Comparison of ENCODE assay signal across 14 mouse cellular contexts in the genomic region with DNA sequence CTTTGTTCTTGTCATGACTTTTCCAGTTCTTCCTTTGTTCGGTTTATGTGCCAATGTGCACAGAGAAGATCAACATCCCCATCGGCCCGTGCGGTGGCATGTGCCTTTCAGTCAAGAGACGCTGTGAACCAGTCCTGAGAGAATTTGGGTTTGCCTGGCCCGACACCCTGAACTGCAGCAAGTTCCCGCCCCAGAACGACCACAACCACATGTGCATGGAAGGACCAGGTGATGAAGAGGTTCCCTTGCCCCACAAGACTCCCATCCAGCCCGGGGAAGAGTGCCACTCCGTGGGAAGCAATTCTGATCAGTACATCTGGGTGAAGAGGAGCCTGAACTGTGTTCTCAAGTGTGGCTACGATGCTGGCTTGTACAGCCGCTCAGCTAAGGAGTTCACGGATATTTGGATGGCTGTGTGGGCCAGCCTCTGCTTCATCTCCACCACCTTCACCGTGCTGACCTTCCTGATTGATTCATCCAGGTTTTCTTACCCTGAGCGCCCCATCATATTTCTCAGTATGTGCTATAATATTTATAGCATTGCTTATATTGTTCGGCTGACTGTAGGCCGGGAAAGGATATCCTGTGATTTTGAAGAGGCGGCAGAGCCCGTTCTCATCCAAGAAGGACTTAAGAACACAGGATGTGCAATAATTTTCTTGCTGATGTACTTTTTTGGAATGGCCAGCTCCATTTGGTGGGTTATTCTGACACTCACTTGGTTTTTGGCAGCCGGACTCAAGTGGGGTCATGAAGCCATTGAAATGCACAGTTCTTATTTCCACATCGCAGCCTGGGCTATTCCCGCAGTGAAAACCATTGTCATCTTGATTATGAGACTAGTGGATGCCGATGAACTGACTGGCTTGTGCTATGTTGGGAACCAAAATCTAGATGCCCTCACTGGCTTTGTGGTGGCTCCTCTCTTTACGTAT. TPM values are rescaled to one million over a fixed set of nuclear protein-coding genes. Genes with fewer than 3 reads are reported as not detected.
DNase-seq lines count a peak whose midpoint lies in the region; ATAC-seq and TF ChIP-seq lines count a peak whose summit lies in the region.
"Had no signal": no experiment of that assay in that cellular context is flagged by ENCODE, and none has a peak within 500 bp of the region (broad histone marks: within the 10 kb centered on the region; RNA-seq: fewer than 3 reads in every experiment).

No protein-coding gene starts in this region.

- H3K27ac ChIP-seq in heart, adult 2 months, result peak overlapping the region; percentile 98
- H3K27ac ChIP-seq in neural tube, embryonic 12.5 days, result no peak overlapping the region
- peak overlapping the region; percentile 56 for H3K27ac ChIP-seq in stomach, postnatal 0 days (replicated peaks)
- no peak overlapping the region for H3K27ac ChIP-seq in forebrain, embryonic 16.5 days (ENCODE audit: low read length)
- H3K27ac ChIP-seq: hindbrain, embryonic 15.5 days had no signal

- ATAC-seq in neural tube, embryonic 12.5 days (ENCODE audit: low FRiP score, low read depth), result no peak
- ATAC-seq in stomach, postnatal 0 days (ENCODE audit: low FRiP score, low TSS enrichment), result no peak
- no peak for ATAC-seq in forebrain, embryonic 16.5 days

- peaks cover 15% of the 10 kb centered on the region for H3K4me1 ChIP-seq in heart, adult 2 months (ENCODE audit: control insufficient read depth, insufficient read depth, low read length)
- peaks cover 4% of the 10 kb centered on the region; the same call in 1 of the 2 replicates for H3K4me1 ChIP-seq in neural tube, embryonic 12.5 days
- peaks cover 9% of the 10 kb centered on the region for H3K4me1 ChIP-seq in stomach, postnatal 0 days (replicated peaks; ENCODE audit: control insufficient read depth, insufficient read depth)
- peaks cover 10% of the 10 kb centered on the region for H3K4me1 ChIP-seq in forebrain, embryonic 16.5 days (replicated peaks; ENCODE audit: control insufficient read depth, insufficient read depth, low read length)

- peak overlapping the region; percentile 89 for H3K4me3 ChIP-seq in heart, adult 2 months
- no peak overlapping the region for H3K4me3 ChIP-seq in neural tube, embryonic 12.5 days
- H3K4me3 ChIP-seq in stomach, postnatal 0 days (ENCODE audit: low read depth, low read length), result peak overlapping the region; percentile 11
- no peak overlapping the region for H3K4me3 ChIP-seq in forebrain, embryonic 16.5 days (replicated peaks; ENCODE audit: low read length)
- H3K4me3 ChIP-seq: hindbrain, embryonic 15.5 days; myocyte had no signal

- intact Hi-C loops in heart, adult 2 months (cut with DNase I), result loop anchor here (5.0 kb wide), 1 partner anchor 140 kb away; no protein-coding TSS in a partner anchor
- intact Hi-C loops in heart, postnatal 10 days (cut with DNase I), result no loop called here

- no peaks in the 10 kb centered on the region for H3K27me3 ChIP-seq in heart, adult 2 months (ENCODE audit: control insufficient read depth, insufficient read depth, low read length)
- peaks cover 3% of the 10 kb centered on the region; the same call in 1 of the 2 replicates for H3K27me3 ChIP-seq in neural tube, embryonic 12.5 days (replicated peaks)
- no peaks in the 10 kb centered on the region for H3K27me3 ChIP-seq in stomach, postnatal 0 days (ENCODE audit: control insufficient read depth, insufficient read depth, low read length)
- no peaks in the 10 kb centered on the region; the same call in 1 of the 2 replicates for H3K27me3 ChIP-seq in forebrain, embryonic 16.5 days (replicated peaks; ENCODE audit: control insufficient read depth, insufficient read depth, low read length)

- DNase-seq in heart, adult 2 months, result peak in 1 of 2 experiments; percentile 51
- DNase-seq in heart, postnatal 10 days, result no peak
- DNase-seq in neural tube, embryonic 10.5 days (ENCODE audit: extremely low spot score, low spot score), result no peak
- DNase-seq in kidney, postnatal 25 days, result peak; percentile 34 to 56
- no peak for DNase-seq in stomach, postnatal 0 days (ENCODE audit: low spot score)
- DNase-seq in natural killer cell, adult 2 months (ENCODE audit: low spot score in 2 of 2), result no peak
- DNase-seq: adrenal gland, postnatal 10 days; cerebellum, adult 11-12 months; layer of hippocampus, postnatal 36 days; right cerebral cortex, adult 18-20 months had no signal

- 0 out of 2 replicates have a peak overlapping the region, but pooled peaks have one; percentile 2 for H3K4me2 ChIP-seq in neural tube, embryonic 12.5 days (replicated peaks)
- peak overlapping the region; percentile 42 for H3K4me2 ChIP-seq in stomach, postnatal 0 days (replicated peaks; ENCODE audit: low read depth)
- no peak overlapping the region for H3K4me2 ChIP-seq in forebrain, embryonic 16.5 days (ENCODE audit: low read length)
- H3K4me2 ChIP-seq: hindbrain, embryonic 15.5 days had no signal

- 49% methylated on average over 24 of the region's 24 CpGs for whole genome bisulfite sequencing in heart, adult 2 months
- WGBS in neural tube, embryonic 12.5 days, result 93% methylated on average over 24 of the region's 24 CpGs
- WGBS in stomach, postnatal 0 days, result 70% methylated on average over 24 of the region's 24 CpGs
- WGBS in forebrain, embryonic 16.5 days, result 94% methylated on average over 24 of the region's 24 CpGs

- peak overlapping the region; percentile 19 for H3K9ac ChIP-seq in heart, adult 2 months (ENCODE audit: low read depth, low read length)
- no peak overlapping the region for H3K9ac ChIP-seq in neural tube, embryonic 12.5 days
- no peak overlapping the region for H3K9ac ChIP-seq in stomach, postnatal 0 days (ENCODE audit: low read length)
- no peak overlapping the region for H3K9ac ChIP-seq in forebrain, embryonic 16.5 days (replicated peaks; ENCODE audit: low read depth, low read length)
- H3K9ac ChIP-seq: hindbrain, embryonic 15.5 days had no signal

- TF ChIP-seq CTCF in heart, adult 2 months (IDR thresholded peaks at IDR 0.05), result no peak
- TF ChIP-seq CTCF in stomach, postnatal 0 days (IDR thresholded peaks at IDR 0.05; ENCODE audit: low read depth), result no peak

- TF ChIP-seq POLR2A in heart, adult 2 months (IDR thresholded peaks at IDR 0.05; ENCODE audit: insufficient read depth, low read depth, low read length), result peak; percentile 18; the same call in 1 of the 2 replicates

- H3K9me3 ChIP-seq in neural tube, embryonic 12.5 days, result no peaks in the 10 kb centered on the region
- no peaks in the 10 kb centered on the region for H3K9me3 ChIP-seq in stomach, postnatal 0 days (ENCODE audit: control insufficient read depth, low read length)
- no peaks in the 10 kb centered on the region for H3K9me3 ChIP-seq in forebrain, embryonic 16.5 days (ENCODE audit: control insufficient read depth, low read length)
- H3K9me3 ChIP-seq: hindbrain, embryonic 15.5 days had no signal

- TF ChIP-seq EP300 in heart, adult 2 months (IDR thresholded peaks at IDR 0.05; ENCODE audit: insufficient read depth, low read depth, low read length), result 0 out of 2 replicates have a peak, but pooled peaks have one; percentile 7
- TF ChIP-seq EP300 in stomach, postnatal 0 days (optimal IDR thresholded peaks at IDR 0.05), result no peak

- peaks cover 8% of the 10 kb centered on the region for H3K79me2 ChIP-seq in heart, adult 2 months (replicated peaks; ENCODE audit: control insufficient read depth, insufficient read depth, low read length)

- H3K36me3 ChIP-seq in heart, adult 2 months (ENCODE audit: control insufficient read depth, insufficient read depth, low read length), result peaks cover 46% of the 10 kb centered on the region
- H3K36me3 ChIP-seq in neural tube, embryonic 12.5 days, result no peaks in the 10 kb centered on the region
- peaks cover under 1% of the 10 kb centered on the region; the same call in 1 of the 2 replicates for H3K36me3 ChIP-seq in stomach, postnatal 0 days (ENCODE audit: control insufficient read depth, insufficient read depth, low read length)
- H3K36me3 ChIP-seq in forebrain, embryonic 16.5 days (ENCODE audit: control insufficient read depth, insufficient read depth), result no peaks in the 10 kb centered on the region
- H3K36me3 ChIP-seq: hindbrain, embryonic 15.5 days had no signal

RNA-seq across cellular contexts. Expression of a gene that starts 3.1 kb away (rescaled TPM):
- total RNA-seq in heart, adult 2 months (2021), result 10 to 100 TPM; 33.7 to 36.2 TPM
- polyA plus RNA-seq in heart, adult 2 months (2012; rRNA removed), result 15.2 and 26.1 TPM in 2 replicates
- 10 to 100 TPM; 46.3 to 49.3 TPM for total RNA-seq in heart, postnatal 10 days (2021)
- 2.7 and 2.9 TPM in 2 replicates for polyA plus RNA-seq in neural tube, embryonic 12.5 days (2016; fragmentation: Nextera tagmentation; extraction: Ambion mirVana)
- polyA plus RNA-seq in stomach, postnatal 0 days (2015; fragmentation: Nextera tagmentation; extraction: Ambion mirVana), result 7.5 and 8.1 TPM in 2 replicates
- polyA plus RNA-seq in forebrain, embryonic 16.5 days (2015; fragmentation: Nextera tagmentation; extraction: Ambion mirVana), result 1.6 and 2.1 TPM in 2 replicates

RNA-seq across cellular contexts. Expression of a gene that starts 3.3 kb away (rescaled TPM):
- 10 to 100 TPM; 43.2 to 45.1 TPM for total RNA-seq in heart, adult 2 months (2021)
- 18.8 and 27.2 TPM in 2 replicates for polyA plus RNA-seq in heart, adult 2 months (2012; rRNA removed)
- total RNA-seq in heart, postnatal 10 days (2021), result 10 to 100 TPM; 54.0 to 60.8 TPM
- 19.5 and 21.8 TPM in 2 replicates for polyA plus RNA-seq in neural tube, embryonic 12.5 days (2016; fragmentation: Nextera tagmentation; extraction: Ambion mirVana)
- 21.0 and 21.2 TPM in 2 replicates for polyA plus RNA-seq in stomach, postnatal 0 days (2015; fragmentation: Nextera tagmentation; extraction: Ambion mirVana)
- polyA plus RNA-seq in forebrain, embryonic 16.5 days (2015; fragmentation: Nextera tagmentation; extraction: Ambion mirVana), result 25.7 and 27.5 TPM in 2 replicates

Comparison
In these comparisons a context has a peak if more than half of its experiments do, and no peak if none do; other contexts are left out.
1. DNase-seq: peak in kidney, postnatal 25 days (2 of 2); none in heart, postnatal 10 days (0 of 2), neural tube, embryonic 10.5 days (single experiment), stomach, postnatal 0 days (single experiment) and natural killer cell, adult 2 months (0 of 2).
2. H3K27ac ChIP-seq: peak in heart, adult 2 months (single experiment) and stomach, postnatal 0 days (single experiment); none in neural tube, embryonic 12.5 days (single experiment) and forebrain, embryonic 16.5 days (single experiment).
3. H3K4me3 ChIP-seq: peak in heart, adult 2 months (single experiment) and stomach, postnatal 0 days (single experiment); none in neural tube, embryonic 12.5 days (single experiment) and forebrain, embryonic 16.5 days (single experiment).